Mouse (Mus musculus) cortical plate, adult 2 months (tissue): ENCODE measurements around the gene Tmem115.

Source experiments
- CTCF ChIP-seq: fragments of 200-500 bp; IDR thresholded peaks from 2 replicates; pipeline ENCODE4 v1.5.1; 2011; ENCODE audit warnings: mild to moderate bottlenecking, control low read depth, low read length; ENCODE audit not compliant: insufficient read depth; ENCODE audit errors: extremely low read depth
- POLR2A ChIP-seq: fragments of 200-500 bp; IDR thresholded peaks from 2 replicates; pipeline ENCODE4 v1.6.1; 2011; ENCODE audit warnings: mild to moderate bottlenecking, low read length, control low read depth; ENCODE audit not compliant: insufficient read depth; ENCODE audit errors: extremely low read depth

GRCm38 (mm10) chr9:107570016-107570415 lies 36.3 kb downstream of the Tmem115 start:
- no peak for TF ChIP-seq CTCF
- no peak for TF ChIP-seq POLR2A
